Mouse (Mus musculus) frontal cortex, postnatal 25 days (tissue): ENCODE data around the gene Lonrf2.

ENCODE experiments used
- DNase-seq, 2 experiments: peaks; one replicate each; pipeline ENCODE4 v3.0.0; 2022; ENCODE audit warnings: low spot score in 2 of 2

Gene Lonrf2

GRCm38 (mm10) chr1:38836477-38836872, at the start of gene Lonrf2:
TSS of gene Lonrf2 (minus strand) at chr1:38836711.
- DNase-seq: peak; percentile 57 to 66

- no peak for DNase-seq
Observed at GRCm38 (mm10) chr1:38885956-38886355, 49.4 kb upstream of the Lonrf2 start.

GRCm38 (mm10) chr1:38883766-38884165, 47.3 kb upstream of the Lonrf2 start:
- DNase-seq: no peak

- no peak for DNase-seq
Observed at GRCm38 (mm10) chr1:38882746-38883145, 46.2 kb upstream of the Lonrf2 start.

- DNase-seq: no peak
Observed at GRCm38 (mm10) chr1:38881366-38881765, 44.9 kb upstream of the Lonrf2 start.

- DNase-seq: no peak
Observed at GRCm38 (mm10) chr1:38876671-38877382, 40.3 kb upstream of the Lonrf2 start.

GRCm38 (mm10) chr1:38873911-38874310, 37.4 kb upstream of the Lonrf2 start:
- DNase-seq: no peak

- no peak for DNase-seq
Observed at GRCm38 (mm10) chr1:38871834-38872233, 35.3 kb upstream of the Lonrf2 start.

- no peak for DNase-seq
Observed at GRCm38 (mm10) chr1:38869398-38870195, 33.1 kb upstream of the Lonrf2 start.

- no peak for DNase-seq
Observed at GRCm38 (mm10) chr1:38866242-38866641, 29.7 kb upstream of the Lonrf2 start.

- DNase-seq: no peak
Observed at GRCm38 (mm10) chr1:38864341-38864740, 27.8 kb upstream of the Lonrf2 start.

GRCm38 (mm10) chr1:38862213-38862612, 25.7 kb upstream of the Lonrf2 start:
- DNase-seq: peak in 1 of 2 experiments; percentile 29

- no peak for DNase-seq
Observed at GRCm38 (mm10) chr1:38860867-38861524, 24.5 kb upstream of the Lonrf2 start.

GRCm38 (mm10) chr1:38860207-38860606, 23.7 kb upstream of the Lonrf2 start:
- no peak for DNase-seq

- DNase-seq: peak; percentile 42 to 48
Observed at GRCm38 (mm10) chr1:38856196-38856595, 19.7 kb upstream of the Lonrf2 start.

- no peak for DNase-seq
Observed at GRCm38 (mm10) chr1:38852250-38852649, 15.7 kb upstream of the Lonrf2 start.

- no peak for DNase-seq
Observed at GRCm38 (mm10) chr1:38850650-38851049, 14.1 kb upstream of the Lonrf2 start.

- no peak for DNase-seq
Observed at GRCm38 (mm10) chr1:38848451-38849289, 12.2 kb upstream of the Lonrf2 start.

- DNase-seq: peak; percentile 27 to 31
Observed at GRCm38 (mm10) chr1:38847975-38848374, 11.5 kb upstream of the Lonrf2 start.

- DNase-seq: no peak
Observed at GRCm38 (mm10) chr1:38843275-38843674, 6.8 kb upstream of the Lonrf2 start.

- no peak for DNase-seq
Observed at GRCm38 (mm10) chr1:38842861-38843260, 6.3 kb upstream of the Lonrf2 start.

GRCm38 (mm10) chr1:38839944-38840343, 3.4 kb upstream of the Lonrf2 start:
- DNase-seq: no peak
